29 mouse cellular contexts compared by ENCODE assay signal in genomic region chr11:87879826-87880225, GRCm38 (mm10). TPM values are rescaled to one million over a fixed set of nuclear protein-coding genes. Genes with fewer than 3 reads are reported as not detected.
DNase-seq lines count a peak whose midpoint lies in the region; ATAC-seq and TF ChIP-seq lines count a peak whose summit lies in the region.
"Had no signal": no experiment of that assay in that cellular context is flagged by ENCODE, and none has a peak within 500 bp of the region (broad histone marks: within the 10 kb centered on the region; RNA-seq: fewer than 3 reads in every experiment).

No protein-coding gene starts in this region.

- H3K27ac ChIP-seq in limb, embryonic 12.5 days, result peak overlapping the region; percentile 51; the same call in 1 of the 2 replicates
- no peak overlapping the region for H3K27ac ChIP-seq in limb, embryonic 10.5 days
- H3K27ac ChIP-seq in intestine, embryonic 15.5 days, result no peak overlapping the region
- H3K27ac ChIP-seq in intestine, embryonic 16.5 days (ENCODE audit: low read length), result no peak overlapping the region
- peak overlapping the region; percentile 10; the same call in 1 of the 2 replicates for H3K27ac ChIP-seq in limb, embryonic 13.5 days
- H3K27ac ChIP-seq in layer of hippocampus, adult 2 months, result no peak overlapping the region
- H3K27ac ChIP-seq: embryonic facial prominence, embryonic 10.5 days; embryonic facial prominence, embryonic 12.5 days; forebrain, embryonic 13.5 days; forebrain, embryonic 15.5 days had no signal

- DNase-seq in limb, embryonic 10.5 days (ENCODE audit: low spot score), result no peak
- no peak for DNase-seq in layer of hippocampus, adult 2 months (ENCODE audit: low spot score in 2 of 2)
- DNase-seq in cerebellum, adult 8-10 months, result no peak
- no peak for DNase-seq in embryo, embryonic 9.5 days (ENCODE audit: extremely low spot score)
- DNase-seq: adrenal gland, adult 8-10 months; adrenal gland, postnatal 14 days; adrenal gland, postnatal 36 days; cerebellum, adult 11-12 months; cerebellum, adult 2 months; cerebellum, adult 9-11 months; cerebellum, postnatal 14 days; cerebellum, postnatal 36 days; embryo, embryonic 11 days; forebrain, postnatal 0 days had no signal

- H3K4me1 ChIP-seq in limb, embryonic 12.5 days (replicated peaks), result peaks cover 14% of the 10 kb centered on the region; the same call in 1 of the 2 replicates
- no peaks in the 10 kb centered on the region for H3K4me1 ChIP-seq in limb, embryonic 10.5 days
- H3K4me1 ChIP-seq in intestine, embryonic 15.5 days (replicated peaks), result 0 out of 2 replicates have a peak, but pooled peaks cover 3% of the 10 kb centered on the region
- no peaks in the 10 kb centered on the region for H3K4me1 ChIP-seq in intestine, embryonic 16.5 days (ENCODE audit: control insufficient read depth, insufficient read depth, low read length)
- H3K4me1 ChIP-seq in limb, embryonic 13.5 days, result peaks cover 16% of the 10 kb centered on the region
- H3K4me1 ChIP-seq: embryonic facial prominence, embryonic 10.5 days; embryonic facial prominence, embryonic 12.5 days; forebrain, embryonic 13.5 days; forebrain, embryonic 15.5 days had no signal

- no peak overlapping the region for H3K4me2 ChIP-seq in limb, embryonic 12.5 days
- H3K4me2 ChIP-seq in intestine, embryonic 15.5 days (replicated peaks), result 0 out of 2 replicates have a peak overlapping the region, but pooled peaks have one; percentile 20
- no peak overlapping the region for H3K4me2 ChIP-seq in intestine, embryonic 16.5 days (ENCODE audit: low read depth, low read length)
- peak overlapping the region; percentile 21; the same call in 1 of the 2 replicates for H3K4me2 ChIP-seq in limb, embryonic 13.5 days (replicated peaks)
- H3K4me2 ChIP-seq: embryonic facial prominence, embryonic 12.5 days; forebrain, embryonic 13.5 days; forebrain, embryonic 15.5 days had no signal

- H3K4me3 ChIP-seq in limb, embryonic 12.5 days (replicated peaks), result no peak overlapping the region
- no peak overlapping the region for H3K4me3 ChIP-seq in limb, embryonic 10.5 days
- no peak overlapping the region for H3K4me3 ChIP-seq in intestine, embryonic 15.5 days (replicated peaks)
- H3K4me3 ChIP-seq in intestine, embryonic 16.5 days (ENCODE audit: low read length), result no peak overlapping the region
- H3K4me3 ChIP-seq in limb, embryonic 13.5 days, result no peak overlapping the region
- no peak overlapping the region for H3K4me3 ChIP-seq in layer of hippocampus, adult 2 months
- H3K4me3 ChIP-seq: embryonic facial prominence, embryonic 10.5 days; embryonic facial prominence, embryonic 12.5 days; forebrain, embryonic 13.5 days; forebrain, embryonic 15.5 days had no signal

- no peaks in the 10 kb centered on the region for H3K9me3 ChIP-seq in limb, embryonic 12.5 days
- H3K9me3 ChIP-seq in limb, embryonic 10.5 days (replicated peaks), result no peaks in the 10 kb centered on the region
- no peaks in the 10 kb centered on the region for H3K9me3 ChIP-seq in intestine, embryonic 15.5 days
- no peaks in the 10 kb centered on the region for H3K9me3 ChIP-seq in intestine, embryonic 16.5 days (ENCODE audit: control insufficient read depth, low read length)
- H3K9me3 ChIP-seq in limb, embryonic 13.5 days, result no peaks in the 10 kb centered on the region
- H3K9me3 ChIP-seq: embryonic facial prominence, embryonic 10.5 days; embryonic facial prominence, embryonic 12.5 days; forebrain, embryonic 13.5 days; forebrain, embryonic 15.5 days had no signal

- no peaks in the 10 kb centered on the region for H3K36me3 ChIP-seq in limb, embryonic 12.5 days
- no peaks in the 10 kb centered on the region for H3K36me3 ChIP-seq in limb, embryonic 10.5 days
- no peaks in the 10 kb centered on the region for H3K36me3 ChIP-seq in intestine, embryonic 15.5 days
- H3K36me3 ChIP-seq in intestine, embryonic 16.5 days (ENCODE audit: control insufficient read depth, insufficient read depth, low read length), result no peaks in the 10 kb centered on the region
- no peaks in the 10 kb centered on the region for H3K36me3 ChIP-seq in limb, embryonic 13.5 days
- H3K36me3 ChIP-seq: embryonic facial prominence, embryonic 10.5 days; embryonic facial prominence, embryonic 12.5 days; forebrain, embryonic 15.5 days had no signal

- H3K27me3 ChIP-seq in limb, embryonic 12.5 days, result no peaks in the 10 kb centered on the region
- no peaks in the 10 kb centered on the region for H3K27me3 ChIP-seq in limb, embryonic 10.5 days (ENCODE audit: low read depth, poor library complexity, severe bottlenecking)
- no peaks in the 10 kb centered on the region; the same call in 1 of the 2 replicates for H3K27me3 ChIP-seq in intestine, embryonic 15.5 days (replicated peaks)
- no peaks in the 10 kb centered on the region for H3K27me3 ChIP-seq in intestine, embryonic 16.5 days (replicated peaks; ENCODE audit: control insufficient read depth, insufficient read depth, low read length)
- no peaks in the 10 kb centered on the region for H3K27me3 ChIP-seq in limb, embryonic 13.5 days
- H3K27me3 ChIP-seq: embryonic facial prominence, embryonic 12.5 days; forebrain, embryonic 13.5 days; forebrain, embryonic 15.5 days had no signal

- no peak for ATAC-seq in limb, embryonic 12.5 days (ENCODE audit: insufficient number of reproducible peaks, insufficient read depth, low FRiP score, low TSS enrichment, low read depth)
- ATAC-seq in intestine, embryonic 15.5 days, result peak; percentile 67
- ATAC-seq in intestine, embryonic 16.5 days, result peak; percentile 75
- ATAC-seq in limb, embryonic 13.5 days (ENCODE audit: low FRiP score, low read depth), result no peak
- ATAC-seq: forebrain, embryonic 13.5 days; forebrain, embryonic 15.5 days; forebrain, postnatal 0 days had no signal

- H3K9ac ChIP-seq in limb, embryonic 12.5 days (replicated peaks), result no peak overlapping the region
- H3K9ac ChIP-seq in intestine, embryonic 15.5 days, result no peak overlapping the region
- H3K9ac ChIP-seq in intestine, embryonic 16.5 days (ENCODE audit: low read depth, low read length), result no peak overlapping the region
- H3K9ac ChIP-seq in limb, embryonic 13.5 days, result no peak overlapping the region
- H3K9ac ChIP-seq: embryonic facial prominence, embryonic 12.5 days; forebrain, embryonic 13.5 days; forebrain, embryonic 15.5 days; forebrain, postnatal 0 days had no signal

- 41% methylated on average over 9 of the region's 9 CpGs for WGBS in limb, embryonic 12.5 days
- 75% methylated on average over 9 of the region's 9 CpGs for WGBS in limb, embryonic 10.5 days
- 42% methylated on average over 9 of the region's 9 CpGs for WGBS in intestine, embryonic 15.5 days
- WGBS in intestine, embryonic 16.5 days, result 42% methylated on average over 9 of the region's 9 CpGs
- 30% methylated on average over 9 of the region's 9 CpGs for WGBS in limb, embryonic 13.5 days

- TF ChIP-seq CTCF in layer of hippocampus, adult 2 months (conservative IDR thresholded peaks at IDR 0.05), result no peak

RNA-seq across cellular contexts. Expression of gene Epx, which starts 4.5 kb away (rescaled TPM):
- polyA plus RNA-seq in limb, embryonic 12.5 days (2016; fragmentation: Nextera tagmentation; extraction: Ambion mirVana), result 0.09 and 0.19 TPM in 2 replicates
- not detected in 2 replicates for polyA plus RNA-seq in limb, embryonic 10.5 days (2016; fragmentation: Nextera tagmentation; extraction: Ambion mirVana)
- polyA plus RNA-seq in intestine, embryonic 15.5 days (2015; fragmentation: Nextera tagmentation; extraction: Ambion mirVana), result 0.14 and 0.16 TPM in 2 replicates
- 0.06 and 0.11 TPM in 2 replicates for polyA plus RNA-seq in intestine, embryonic 16.5 days (2015; fragmentation: Nextera tagmentation; extraction: Ambion mirVana)
- 0.67 and 0.89 TPM in 2 replicates for polyA plus RNA-seq in limb, embryonic 13.5 days (2015; fragmentation: Nextera tagmentation; extraction: Ambion mirVana)
- total RNA-seq in layer of hippocampus, adult 2 months (2021), result not detected
- total RNA-seq: adrenal gland, adult 18-20 months; adrenal gland, adult 8-10 months; adrenal gland, postnatal 36 days; MEL had no signal
- polyA plus RNA-seq: C2C12; embryonic facial prominence, embryonic 10.5 days; embryonic facial prominence, embryonic 12.5 days; embryonic facial prominence, embryonic 14.5 days; forebrain, embryonic 13.5 days had no signal

RNA-seq across cellular contexts. Expression of gene Olfr462, which starts 12.2 kb away (rescaled TPM):
- polyA plus RNA-seq in limb, embryonic 12.5 days (2016; fragmentation: Nextera tagmentation; extraction: Ambion mirVana), result not detected in 2 replicates
- not detected in 2 replicates for polyA plus RNA-seq in limb, embryonic 10.5 days (2016; fragmentation: Nextera tagmentation; extraction: Ambion mirVana)
- not detected in 2 replicates for polyA plus RNA-seq in intestine, embryonic 15.5 days (2015; fragmentation: Nextera tagmentation; extraction: Ambion mirVana)
- polyA plus RNA-seq in intestine, embryonic 16.5 days (2015; fragmentation: Nextera tagmentation; extraction: Ambion mirVana), result not detected in 2 replicates
- not detected in 2 replicates for polyA plus RNA-seq in limb, embryonic 13.5 days (2015; fragmentation: Nextera tagmentation; extraction: Ambion mirVana)
- total RNA-seq in layer of hippocampus, adult 2 months (2021), result not detected
- total RNA-seq: adrenal gland, adult 18-20 months; adrenal gland, adult 8-10 months; adrenal gland, postnatal 14 days; adrenal gland, postnatal 36 days; common myeloid progenitor, adult 5-6 weeks; ES-E14; forebrain, postnatal 0 days; MEL had no signal
- polyA plus RNA-seq: C2C12; cerebellum, adult 2 months; embryonic facial prominence, embryonic 10.5 days; embryonic facial prominence, embryonic 12.5 days; embryonic facial prominence, embryonic 14.5 days; forebrain, embryonic 11.5 days; forebrain, embryonic 13.5 days; forebrain, embryonic 15.5 days; forebrain, postnatal 0 days had no signal

RNA-seq across cellular contexts. Expression of gene Olfr463, which starts 17.4 kb away (rescaled TPM):
- not detected in 2 replicates for polyA plus RNA-seq in limb, embryonic 12.5 days (2016; fragmentation: Nextera tagmentation; extraction: Ambion mirVana)
- polyA plus RNA-seq in limb, embryonic 10.5 days (2016; fragmentation: Nextera tagmentation; extraction: Ambion mirVana), result not detected in 2 replicates
- polyA plus RNA-seq in intestine, embryonic 15.5 days (2015; fragmentation: Nextera tagmentation; extraction: Ambion mirVana), result not detected in 2 replicates
- not detected in 2 replicates for polyA plus RNA-seq in intestine, embryonic 16.5 days (2015; fragmentation: Nextera tagmentation; extraction: Ambion mirVana)
- not detected in 2 replicates for polyA plus RNA-seq in limb, embryonic 13.5 days (2015; fragmentation: Nextera tagmentation; extraction: Ambion mirVana)
- not detected for total RNA-seq in layer of hippocampus, adult 2 months (2021)
- total RNA-seq: adrenal gland, adult 18-20 months; adrenal gland, adult 8-10 months; adrenal gland, postnatal 14 days; adrenal gland, postnatal 36 days; common myeloid progenitor, adult 5-6 weeks; ES-E14; forebrain, postnatal 0 days; MEL had no signal
- polyA plus RNA-seq: C2C12; cerebellum, adult 2 months; embryonic facial prominence, embryonic 10.5 days; embryonic facial prominence, embryonic 12.5 days; embryonic facial prominence, embryonic 14.5 days; forebrain, embryonic 11.5 days; forebrain, embryonic 13.5 days; forebrain, embryonic 15.5 days; forebrain, postnatal 0 days had no signal

RNA-seq across cellular contexts. Expression of gene Mks1, which starts 26.8 kb away (rescaled TPM):
- polyA plus RNA-seq in limb, embryonic 12.5 days (2016; fragmentation: Nextera tagmentation; extraction: Ambion mirVana), result 19.2 and 21.0 TPM in 2 replicates
- polyA plus RNA-seq in limb, embryonic 10.5 days (2016; fragmentation: Nextera tagmentation; extraction: Ambion mirVana), result 18.0 TPM in 2 replicates
- polyA plus RNA-seq in intestine, embryonic 15.5 days (2015; fragmentation: Nextera tagmentation; extraction: Ambion mirVana), result 10.2 and 10.5 TPM in 2 replicates
- 9.2 and 9.3 TPM in 2 replicates for polyA plus RNA-seq in intestine, embryonic 16.5 days (2015; fragmentation: Nextera tagmentation; extraction: Ambion mirVana)
- polyA plus RNA-seq in limb, embryonic 13.5 days (2015; fragmentation: Nextera tagmentation; extraction: Ambion mirVana), result 19.2 and 21.3 TPM in 2 replicates
- total RNA-seq in layer of hippocampus, adult 2 months (2021), result 1 to 10 TPM; 5.7 to 5.9 TPM

RNA-seq across cellular contexts. Expression of gene Olfr464, which starts 40.9 kb away (rescaled TPM):
- not detected in 2 replicates for polyA plus RNA-seq in limb, embryonic 12.5 days (2016; fragmentation: Nextera tagmentation; extraction: Ambion mirVana)
- not detected in 2 replicates for polyA plus RNA-seq in limb, embryonic 10.5 days (2016; fragmentation: Nextera tagmentation; extraction: Ambion mirVana)
- polyA plus RNA-seq in intestine, embryonic 15.5 days (2015; fragmentation: Nextera tagmentation; extraction: Ambion mirVana), result not detected in 2 replicates
- polyA plus RNA-seq in intestine, embryonic 16.5 days (2015; fragmentation: Nextera tagmentation; extraction: Ambion mirVana), result not detected in 2 replicates
- polyA plus RNA-seq in limb, embryonic 13.5 days (2015; fragmentation: Nextera tagmentation; extraction: Ambion mirVana), result not detected in 2 replicates
- total RNA-seq in layer of hippocampus, adult 2 months (2021), result not detected
- total RNA-seq: adrenal gland, adult 18-20 months; adrenal gland, adult 8-10 months; adrenal gland, postnatal 14 days; adrenal gland, postnatal 36 days; common myeloid progenitor, adult 5-6 weeks; ES-E14; forebrain, postnatal 0 days; MEL had no signal
- polyA plus RNA-seq: C2C12; cerebellum, adult 2 months; embryonic facial prominence, embryonic 10.5 days; forebrain, embryonic 11.5 days; forebrain, embryonic 13.5 days; forebrain, embryonic 15.5 days had no signal

Comparison
In these comparisons a context has a peak if more than half of its experiments do, and no peak if none do; other contexts are left out.
1. H3K27ac ChIP-seq: peak in limb, embryonic 12.5 days (single experiment) and limb, embryonic 13.5 days (single experiment); none in limb, embryonic 10.5 days (single experiment), intestine, embryonic 15.5 days (single experiment), intestine, embryonic 16.5 days (single experiment) and layer of hippocampus, adult 2 months (single experiment).
2. H3K4me2 ChIP-seq: peak in intestine, embryonic 15.5 days (single experiment) and limb, embryonic 13.5 days (single experiment); none in limb, embryonic 12.5 days (single experiment) and intestine, embryonic 16.5 days (single experiment).
3. ATAC-seq: peak in intestine, embryonic 15.5 days (single experiment) and intestine, embryonic 16.5 days (single experiment); none in limb, embryonic 12.5 days (single experiment) and limb, embryonic 13.5 days (single experiment).